Mouse (Mus musculus) liver, adult 2 months (tissue): ENCODE measurements around the gene Fmo5.

Experiments used
- CTCF ChIP-seq: fragments of 200-500 bp; IDR thresholded peaks from 2 replicates; pipeline ENCODE4 v1.5.1; 2011; ENCODE audit warnings: low read depth, low read length, control low read depth
- POLR2A ChIP-seq: fragments of 200-500 bp; IDR thresholded peaks from 2 replicates; pipeline ENCODE4 v1.6.1; 2011; ENCODE audit warnings: low read length, control low read depth; ENCODE audit not compliant: insufficient read depth; ENCODE audit errors: extremely low read depth

GRCm38 (mm10) chr3:97585383-97586160 lies 43.0 kb upstream of the Fmo5 start:
- TF ChIP-seq POLR2A = no peak
- peak; percentile 78 for TF ChIP-seq CTCF
